In the genomic region with DNA sequence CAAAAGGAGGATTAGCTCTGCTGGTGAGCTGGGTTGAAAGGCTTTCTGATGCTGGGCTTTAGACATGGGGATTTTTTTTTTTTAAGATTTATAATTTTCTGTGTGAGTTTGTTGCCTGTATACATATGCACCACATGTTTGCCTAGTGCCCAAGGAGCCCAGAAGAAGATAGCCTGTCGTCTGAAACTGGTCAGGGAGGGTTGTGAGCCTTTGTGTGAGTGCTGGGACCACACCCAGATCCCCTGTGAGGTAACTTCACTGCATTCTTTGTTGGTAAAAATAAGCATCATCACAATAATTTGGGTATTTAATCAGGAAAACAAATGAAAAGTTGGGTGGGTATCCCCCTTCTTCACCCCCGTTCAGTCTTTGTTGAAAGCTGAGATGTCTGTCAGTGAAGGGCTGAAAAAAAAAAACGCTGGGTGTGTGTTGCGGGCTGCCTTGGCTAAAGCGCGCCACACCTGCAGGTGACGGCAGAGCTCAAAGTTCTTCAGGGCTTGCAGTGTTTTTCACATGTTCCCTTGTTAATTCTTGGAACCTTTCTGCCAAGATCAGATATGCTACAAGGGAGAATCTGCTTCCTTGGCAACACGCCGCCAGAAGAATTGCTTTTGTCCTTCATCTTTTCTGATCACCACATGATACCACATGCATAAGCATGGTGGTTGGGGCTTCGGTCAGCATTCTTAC, we compare ENCODE assay signal across 11 mouse cellular contexts.
DNase-seq lines count a peak whose midpoint lies in the region; ATAC-seq and TF ChIP-seq lines count a peak whose summit lies in the region.
"Had no signal": no experiment of that assay in that cellular context is flagged by ENCODE, and none has a peak within 500 bp of the region (broad histone marks: within the 10 kb centered on the region; RNA-seq: fewer than 3 reads in every experiment).

No protein-coding gene starts in this region.

- peaks cover 43% of the 10 kb centered on the region for H3K79me2 ChIP-seq in myocyte (ENCODE audit: control insufficient read depth, insufficient read depth)

- no peaks in the 10 kb centered on the region for H3K9me3 ChIP-seq in hindbrain, embryonic 10.5 days
- no peaks in the 10 kb centered on the region for H3K9me3 ChIP-seq in hindbrain, embryonic 11.5 days (ENCODE audit: control insufficient read depth, low read length)
- H3K9me3 ChIP-seq: embryonic facial prominence, embryonic 15.5 days had no signal

- no peak for TF ChIP-seq POLR2A in brain, embryonic 14.5 days (IDR thresholded peaks at IDR 0.05; ENCODE audit: borderline replicate concordance, extremely low read depth, insufficient read depth, insufficient read length, poor library complexity, severe bottlenecking)
- no peak for TF ChIP-seq POLR2A in myocyte (IDR thresholded peaks at IDR 0.05; ENCODE audit: insufficient read length, low read depth)

- ATAC-seq in hindbrain, embryonic 11.5 days (ENCODE audit: low FRiP score): no peak
- ATAC-seq in megakaryocyte progenitor cell, adult 5-6 weeks (replicated peaks; ENCODE audit: poor library complexity): no peak
- ATAC-seq: liver, postnatal 0 days had no signal

- no peak overlapping the region for H3ac ChIP-seq in myocyte (ENCODE audit: control insufficient read depth, insufficient read length)

- H3K27me3 ChIP-seq in hindbrain, embryonic 10.5 days (ENCODE audit: insufficient read depth, poor library complexity, severe bottlenecking): no peaks in the 10 kb centered on the region
- no peaks in the 10 kb centered on the region for H3K27me3 ChIP-seq in hindbrain, embryonic 11.5 days (ENCODE audit: control insufficient read depth, insufficient read depth, low read length)
- no peaks in the 10 kb centered on the region for H3K27me3 ChIP-seq in myocyte (ENCODE audit: control insufficient read depth, insufficient read depth, insufficient read length)
- H3K27me3 ChIP-seq: CH12.LX; embryonic facial prominence, embryonic 15.5 days had no signal

- peak overlapping the region; percentile 50; the same call in 1 of the 2 replicates for H3K27ac ChIP-seq in hindbrain, embryonic 10.5 days
- H3K27ac ChIP-seq in hindbrain, embryonic 11.5 days (ENCODE audit: low read depth, low read length): no peak overlapping the region
- H3K27ac ChIP-seq: embryonic facial prominence, embryonic 15.5 days had no signal

- H3K4me3 ChIP-seq in hindbrain, embryonic 10.5 days: no peak overlapping the region
- H3K4me3 ChIP-seq in hindbrain, embryonic 11.5 days (ENCODE audit: low read depth, low read length): no peak overlapping the region
- H3K4me3 ChIP-seq in myocyte: no peak overlapping the region
- H3K4me3 ChIP-seq: embryonic facial prominence, embryonic 15.5 days had no signal

- H3K4me2 ChIP-seq in hindbrain, embryonic 11.5 days (replicated peaks; ENCODE audit: low read depth, low read length): no peak overlapping the region
- peak overlapping the region; percentile 33 for H3K4me2 ChIP-seq in myocyte (ENCODE audit: low read depth)
- H3K4me2 ChIP-seq: embryonic facial prominence, embryonic 15.5 days had no signal

- H3K4me1 ChIP-seq in hindbrain, embryonic 10.5 days (replicated peaks): peaks cover 58% of the 10 kb centered on the region
- peaks cover 5% of the 10 kb centered on the region; the same call in 1 of the 2 replicates for H3K4me1 ChIP-seq in hindbrain, embryonic 11.5 days (replicated peaks; ENCODE audit: control insufficient read depth, insufficient read depth, low read length)

- no peak for TF ChIP-seq CTCF in brain, embryonic 14.5 days (IDR thresholded peaks at IDR 0.05; ENCODE audit: borderline replicate concordance, extremely low read depth, insufficient read depth, insufficient read length)

- whole genome bisulfite sequencing in hindbrain, embryonic 10.5 days: 70% methylated on average over 10 of the region's 10 CpGs
- 59% methylated on average over 10 of the region's 10 CpGs for WGBS in hindbrain, embryonic 11.5 days

- DNase-seq in hindbrain, embryonic 10.5 days (ENCODE audit: low spot score): no peak
- no peak for DNase-seq in hindbrain, embryonic 11.5 days (ENCODE audit: low spot score)
- DNase-seq in ES-CJ7 (ENCODE audit: low read depth, low spot score): peak; percentile 21
- peak; percentile 57 for DNase-seq in brain, embryonic 14.5 days (ENCODE audit: low read depth)
- no peak for DNase-seq in layer of hippocampus, postnatal 14 days (ENCODE audit: low spot score in 2 of 2)
- DNase-seq: adrenal gland, postnatal 10 days; liver, postnatal 0 days had no signal

- peaks cover 3% of the 10 kb centered on the region; the same call in 1 of the 2 replicates for H3K36me3 ChIP-seq in hindbrain, embryonic 10.5 days
- H3K36me3 ChIP-seq in hindbrain, embryonic 11.5 days (ENCODE audit: control insufficient read depth, insufficient read depth, low read length): no peaks in the 10 kb centered on the region
- no peaks in the 10 kb centered on the region for H3K36me3 ChIP-seq in myocyte (ENCODE audit: control insufficient read depth, insufficient read depth)
- H3K36me3 ChIP-seq: embryonic facial prominence, embryonic 15.5 days had no signal

- no peak overlapping the region for H3K9ac ChIP-seq in hindbrain, embryonic 11.5 days (ENCODE audit: low read depth, low read length)
- H3K9ac ChIP-seq: embryonic facial prominence, embryonic 15.5 days; liver, postnatal 0 days had no signal

TF ChIP-seq in myocyte, 11 proteins besides CTCF, POLR2A, EP300 and RAD21:
- no peak for TF ChIP-seq TCF3 (IDR thresholded peaks at IDR 0.05; ENCODE audit: insufficient read length, low read depth)
- no peak for TF ChIP-seq REST (IDR thresholded peaks at IDR 0.05; ENCODE audit: insufficient read depth, insufficient read length)
- no peak for TF ChIP-seq TCF12 (IDR thresholded peaks at IDR 0.05; ENCODE audit: insufficient read depth, poor library complexity, severe bottlenecking)
- no peak for TF ChIP-seq USF1 (IDR thresholded peaks at IDR 0.05; ENCODE audit: low read depth)
- TF ChIP-seq E2F4 (IDR thresholded peaks at IDR 0.05; ENCODE audit: insufficient read depth): no peak
TF ChIP-seq in myocyte: peak in this region for 0.

Comparison
In these comparisons a context has a peak if more than half of its experiments do, and no peak if none do; other contexts are left out.
1. DNase-seq: peak in ES-CJ7 (single experiment) and brain, embryonic 14.5 days (single experiment); none in hindbrain, embryonic 10.5 days (single experiment), hindbrain, embryonic 11.5 days (single experiment) and layer of hippocampus, postnatal 14 days (0 of 2).